Mouse (Mus musculus) kidney, embryonic 14.5 days (tissue): ENCODE data around the gene Tmprss6. TPM values are rescaled to one million over a fixed set of nuclear protein-coding genes. Genes with fewer than 3 reads are reported as not detected.

ENCODE experiments used
- ATAC-seq: fragments of 200-750 bp; cut with Nextera tagmentation; 2 replicates; pipeline ENCODE4 v1.8.0; 2017; ENCODE audit warnings: moderate number of reproducible peaks, mild to moderate bottlenecking, moderate TSS enrichment, moderate library complexity; ENCODE audit not compliant: low FRiP score, low TSS enrichment
- H3K27ac ChIP-seq: fragments of 300-500 bp; sonication (generic); 2 replicates; pipeline ENCODE4 v1.5.1; 2014; ENCODE audit warnings: low read depth, mild to moderate bottlenecking, low read length, moderate library complexity, mixed read lengths
- H3K27me3 ChIP-seq: fragments of 300-500 bp; sonication (generic); 2 replicates; pipeline ENCODE4 v1.6.1; 2014; ENCODE audit warnings: mild to moderate bottlenecking, low read length; ENCODE audit not compliant: control insufficient read depth, insufficient read depth
- H3K36me3 ChIP-seq: fragments of 300-500 bp; sonication (generic); 2 replicates; pipeline ENCODE4 v1.6.1; 2014; ENCODE audit warnings: low read length, mixed read lengths; ENCODE audit not compliant: control insufficient read depth, insufficient read depth
- H3K4me1 ChIP-seq: fragments of 300-500 bp; sonication (generic); 2 replicates; pipeline ENCODE4 v1.6.1; 2014; ENCODE audit warnings: low read length, mixed read lengths; ENCODE audit not compliant: control insufficient read depth, insufficient read depth
- H3K4me2 ChIP-seq: fragments of 300-500 bp; sonication (generic); replicated peaks from 2 replicates; pipeline ENCODE4 v1.6.1; 2014; ENCODE audit warnings: low read depth, mild to moderate bottlenecking, low read length
- H3K4me3 ChIP-seq: fragments of 300-500 bp; sonication (generic); 2 replicates; pipeline ENCODE4 v1.5.1; 2014; ENCODE audit warnings: mild to moderate bottlenecking, low read length
- H3K9ac ChIP-seq: fragments of 300-500 bp; sonication (generic); 2 replicates; pipeline ENCODE4 v1.6.1; 2014; ENCODE audit warnings: low read depth, mild to moderate bottlenecking, low read length, moderate library complexity
- H3K9me3 ChIP-seq: fragments of 300-500 bp; sonication (generic); 2 replicates; pipeline ENCODE4 v1.6.1; 2016; ENCODE audit warnings: low read length; ENCODE audit not compliant: control insufficient read depth
- WGBS: fragments of 180-500 bp; shearing (Covaris S2); extraction: QIAGEN DNeasy Blood & Tissue Kit; methylation state at CpG from one replicate; pipeline ENCODE4 v1.1.7; 2014; 5-methylcytosine and 5-hydroxymethylcytosine counted together
- polyA plus RNA-seq: library from polyadenylated mRNA; unstranded; fragments of >200 nt; fragmentation: Nextera tagmentation; extraction: Ambion mirVana; gene quantifications from 2 replicates; pipeline ENCODE4 v1.2.1, GENCODE M21; 2014

Tmprss6 gene
- polyA plus RNA-seq, 1 experiment from 2014 or later: 0.34 TPM

DNA sequence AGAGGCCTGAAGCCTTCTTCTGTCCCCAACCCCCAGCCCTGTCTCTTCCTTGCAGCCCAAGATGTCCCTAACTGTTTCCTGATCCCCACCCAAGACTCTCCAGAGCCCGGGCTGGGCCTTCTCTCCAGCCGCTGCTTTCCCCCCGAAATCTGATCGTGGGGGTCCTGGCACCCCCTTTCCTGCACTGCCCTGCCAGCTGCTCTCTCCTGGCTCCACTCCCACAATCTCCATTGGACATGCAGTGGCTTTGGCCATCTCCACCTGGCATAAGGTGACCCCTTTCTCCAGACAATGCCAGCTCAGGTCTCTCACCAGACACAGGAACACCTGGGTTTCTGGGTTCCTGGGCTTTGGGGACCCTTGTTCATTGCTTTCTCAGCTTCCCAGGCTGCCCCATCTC lies 9.6 kb upstream of the Tmprss6 start:
- WGBS: 88% methylated on average over 4 of the region's 4 CpGs
- Histone ChIP-seq H3K36me3 (no peaks in the 10 kb centered on the region), H3K27me3 (no peaks in the 10 kb centered on the region), H3K4me2 (no peak overlapping the region), H3K9me3 (no peaks in the 10 kb centered on the region), H3K27ac (no peak overlapping the region), H3K9ac (no peak overlapping the region), H3K4me3 (no peak overlapping the region), H3K4me1 (no peaks in the 10 kb centered on the region)
- ATAC-seq: no peak

DNA sequence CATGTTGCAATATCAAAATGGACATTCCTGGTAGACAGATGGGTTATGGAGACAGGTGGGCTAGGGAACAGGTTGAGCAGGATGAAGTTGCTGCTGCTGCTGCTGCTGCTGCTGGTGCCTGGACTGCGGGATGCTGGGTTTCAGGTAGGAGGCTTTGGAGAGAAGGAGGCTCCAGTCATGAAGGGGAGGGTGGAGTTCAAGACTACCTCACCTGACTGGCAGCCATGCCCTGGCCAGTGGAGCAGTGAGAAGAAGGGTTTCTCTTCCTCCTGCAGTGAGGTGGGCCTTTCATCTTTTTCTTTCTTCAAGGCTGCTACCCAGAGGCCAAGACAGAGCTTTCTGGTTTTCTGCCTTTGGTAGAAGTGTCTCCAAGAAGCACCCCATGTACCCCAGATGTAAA lies 8.4 kb upstream of the Tmprss6 start:
- no peaks in the 10 kb centered on the region for H3K27me3 ChIP-seq
- WGBS: 71% methylated on average over 1 of the region's 1 CpGs
- H3K9ac ChIP-seq: no peak overlapping the region
- H3K4me1 ChIP-seq: peaks cover 1% of the 10 kb centered on the region; the same call in 1 of the 2 replicates
- H3K4me3 ChIP-seq: no peak overlapping the region
- H3K27ac ChIP-seq: no peak overlapping the region
- ATAC-seq: no peak
- no peaks in the 10 kb centered on the region for H3K9me3 ChIP-seq
- H3K4me2 ChIP-seq: no peak overlapping the region
- no peaks in the 10 kb centered on the region for H3K36me3 ChIP-seq

DNA sequence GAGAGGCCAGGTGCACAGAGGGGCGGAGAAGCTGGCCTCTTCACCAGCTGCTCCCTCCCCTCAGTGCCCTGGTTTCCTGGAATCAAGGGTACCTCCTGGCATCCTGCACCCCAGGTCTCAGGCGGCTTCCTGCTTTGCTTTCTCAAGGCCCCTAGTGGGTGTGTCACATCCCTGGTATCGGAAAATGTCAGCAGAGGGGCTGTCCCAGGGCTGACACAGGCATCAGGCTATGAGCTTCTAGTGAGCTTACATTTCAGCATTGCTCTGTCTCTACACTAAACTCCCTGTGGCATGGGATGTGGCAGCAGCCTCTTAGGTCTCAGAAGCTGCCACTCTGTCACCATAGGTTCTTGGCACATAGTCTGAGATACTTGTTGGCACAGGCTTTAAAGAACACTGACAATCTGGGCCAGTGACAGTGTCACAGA lies 7.2 kb upstream of the Tmprss6 start:
- WGBS: 66% methylated on average over 3 of the region's 3 CpGs

DNA sequence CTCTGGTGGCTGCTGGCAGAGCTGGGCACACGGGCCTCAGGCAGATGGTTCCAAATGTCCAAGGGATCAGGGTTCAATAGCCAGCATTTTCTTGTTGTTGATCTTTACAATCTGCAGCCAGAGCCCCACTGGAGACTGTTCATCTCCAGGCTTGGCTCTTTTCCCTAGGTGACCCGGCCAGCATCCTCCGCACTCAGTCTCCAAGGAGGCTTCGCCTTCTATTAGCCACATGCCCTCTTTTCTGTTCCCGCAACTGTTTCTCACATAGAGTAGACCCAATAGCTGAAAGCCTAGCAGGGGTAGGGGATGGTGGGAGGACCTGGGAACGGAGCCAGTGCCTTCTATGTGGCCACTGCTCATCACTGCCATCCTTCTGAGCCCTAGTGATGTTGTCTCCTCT lies 5.0 kb upstream of the Tmprss6 start:
- Histone ChIP-seq H3K27ac (no peak overlapping the region), H3K4me2 (no peak overlapping the region), H3K9ac (no peak overlapping the region), H3K4me3 (no peak overlapping the region), H3K4me1 (peaks cover 7% of the 10 kb centered on the region; the same call in 1 of the 2 replicates), H3K36me3 (no peaks in the 10 kb centered on the region), H3K27me3 (no peaks in the 10 kb centered on the region), H3K9me3 (no peaks in the 10 kb centered on the region)
- no peak for ATAC-seq
- 90% methylated on average over 6 of the region's 6 CpGs for WGBS

More for the DNA sequence above, 7.2 kb upstream of the Tmprss6 start:
- H3K9me3 ChIP-seq: no peaks in the 10 kb centered on the region
- no peak overlapping the region for H3K27ac ChIP-seq
- ATAC-seq: no peak
- H3K27me3 ChIP-seq: no peaks in the 10 kb centered on the region
- no peak overlapping the region for H3K9ac ChIP-seq
- no peaks in the 10 kb centered on the region for H3K36me3 ChIP-seq
- H3K4me3 ChIP-seq: no peak overlapping the region
- H3K4me1 ChIP-seq: peaks cover 7% of the 10 kb centered on the region; the same call in 1 of the 2 replicates
- no peak overlapping the region for H3K4me2 ChIP-seq

DNA sequence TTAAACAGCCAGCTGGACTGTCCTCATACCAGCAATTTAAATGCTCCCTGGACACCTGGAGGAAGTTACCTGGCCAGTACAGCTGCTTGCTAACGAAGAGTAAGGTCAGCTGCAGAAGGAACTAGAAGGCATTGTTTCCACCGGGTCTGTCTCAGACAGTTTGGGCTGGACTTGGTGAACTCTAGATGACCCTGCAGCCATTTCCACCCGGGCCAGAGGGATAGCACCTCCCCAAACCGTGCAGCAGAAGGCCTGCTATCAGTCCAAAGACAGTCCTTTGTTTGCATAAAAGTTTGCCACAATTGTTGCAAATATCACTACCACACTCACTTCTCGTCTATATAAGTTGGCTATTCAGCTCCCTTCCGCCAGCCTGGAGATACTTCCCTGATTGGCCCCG lies 3.5 kb upstream of the Tmprss6 start:
- no peak for ATAC-seq
- Histone ChIP-seq H3K4me1 (peaks cover 7% of the 10 kb centered on the region; the same call in 1 of the 2 replicates), H3K9ac (no peak overlapping the region), H3K36me3 (no peaks in the 10 kb centered on the region), H3K4me2 (no peak overlapping the region), H3K4me3 (no peak overlapping the region), H3K9me3 (no peaks in the 10 kb centered on the region), H3K27ac (no peak overlapping the region), H3K27me3 (no peaks in the 10 kb centered on the region)
- 37% methylated on average over 7 of the region's 7 CpGs for WGBS

DNA sequence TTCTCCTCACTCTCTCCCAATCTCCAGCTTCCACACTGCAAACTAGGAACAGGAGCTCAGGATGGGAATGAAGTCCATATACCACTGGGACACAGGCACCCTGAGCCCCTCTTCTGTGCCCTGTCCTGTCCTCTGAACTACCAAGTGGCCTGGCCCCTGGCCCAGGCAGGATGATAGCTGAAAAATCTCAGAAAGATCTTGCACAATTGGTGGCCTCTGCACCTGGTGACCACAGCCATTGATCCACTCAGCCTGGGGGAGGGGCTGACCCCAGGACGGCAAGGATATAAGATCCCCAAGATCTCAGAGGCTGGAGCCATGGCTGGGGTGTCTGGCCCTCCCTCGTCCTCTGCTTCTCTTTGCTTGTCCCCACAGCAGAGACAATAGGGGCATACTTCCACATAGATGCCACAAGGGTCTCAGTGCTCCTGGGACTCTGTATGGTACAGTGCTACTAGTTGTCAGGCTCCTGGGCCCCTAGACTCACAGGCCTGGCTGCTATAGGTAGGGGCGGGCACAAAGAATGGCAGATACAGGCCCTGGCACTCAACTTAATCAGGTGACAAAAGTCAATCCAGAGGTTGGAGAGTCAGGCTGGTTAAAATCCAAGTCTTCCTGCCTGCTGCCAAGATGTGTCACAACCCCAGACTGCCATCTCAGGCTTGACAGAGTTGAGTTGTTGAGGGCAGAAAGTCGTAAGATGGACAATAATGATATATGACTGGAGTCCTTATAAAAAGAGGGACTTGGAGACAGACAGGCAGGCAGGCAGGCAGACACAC lies 2.3 kb upstream of the Tmprss6 start:
- ATAC-seq: no peak
- Histone ChIP-seq H3K4me3 (no peak overlapping the region), H3K4me2 (no peak overlapping the region), H3K4me1 (peaks cover 7% of the 10 kb centered on the region; the same call in 1 of the 2 replicates), H3K27me3 (no peaks in the 10 kb centered on the region), H3K9ac (no peak overlapping the region), H3K36me3 (no peaks in the 10 kb centered on the region), H3K27ac (no peak overlapping the region), H3K9me3 (no peaks in the 10 kb centered on the region)
- WGBS: 60% methylated on average over 4 of the region's 4 CpGs

DNA sequence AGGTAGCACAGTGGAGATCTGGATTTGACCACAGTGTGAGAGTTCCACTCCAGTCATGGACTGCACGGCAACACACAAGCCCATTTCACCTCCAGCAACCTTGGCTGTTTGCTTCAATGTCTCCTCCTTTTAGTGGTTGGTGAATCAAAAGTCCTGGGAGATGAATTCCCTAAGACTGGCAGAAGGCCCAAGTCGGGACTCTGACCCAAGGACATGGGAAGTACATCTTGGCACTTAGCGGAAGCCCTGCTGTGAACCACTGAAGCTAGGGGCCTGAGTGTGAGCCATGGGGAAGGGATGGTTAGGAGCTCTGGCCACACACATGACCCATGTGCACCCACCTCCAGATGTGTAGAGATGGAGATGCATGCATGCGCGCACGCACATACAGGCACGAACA lies 864 bp downstream of the Tmprss6 start:
- WGBS: 91% methylated on average over 7 of the region's 7 CpGs
- Histone ChIP-seq H3K27me3 (no peaks in the 10 kb centered on the region), H3K36me3 (no peaks in the 10 kb centered on the region), H3K4me2 (no peak overlapping the region), H3K4me3 (no peak overlapping the region), H3K4me1 (peaks cover 7% of the 10 kb centered on the region; the same call in 1 of the 2 replicates), H3K9ac (no peak overlapping the region), H3K27ac (no peak overlapping the region), H3K9me3 (no peaks in the 10 kb centered on the region)
- no peak for ATAC-seq

DNA sequence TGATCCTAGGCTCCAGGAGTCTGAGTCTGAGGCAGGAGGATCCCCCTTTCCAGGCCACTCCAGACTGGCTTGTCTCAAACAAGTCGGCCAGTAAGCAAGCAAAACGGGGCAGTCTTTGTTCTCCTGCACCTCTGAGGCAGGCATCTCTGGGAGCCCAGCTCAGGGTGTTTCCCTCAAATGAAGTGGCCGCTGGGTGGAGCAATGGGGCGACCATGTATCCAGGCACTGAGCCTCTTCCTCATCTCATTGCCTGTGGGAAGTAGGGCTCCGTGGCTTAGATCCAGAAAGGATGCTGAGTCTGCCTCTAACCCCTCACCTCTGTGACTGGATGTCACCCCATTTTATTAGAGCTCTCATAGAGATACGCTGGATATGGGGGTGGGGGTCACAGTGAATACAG lies 1.6 kb downstream of the Tmprss6 start:
- no peak for ATAC-seq
- H3K36me3 ChIP-seq: no peaks in the 10 kb centered on the region
- H3K27ac ChIP-seq: no peak overlapping the region
- H3K4me3 ChIP-seq: no peak overlapping the region
- H3K4me2 ChIP-seq: no peak overlapping the region
- no peaks in the 10 kb centered on the region for H3K27me3 ChIP-seq
- 30% methylated on average over 6 of the region's 6 CpGs for WGBS
- H3K9ac ChIP-seq: no peak overlapping the region
- peaks cover 5% of the 10 kb centered on the region; the same call in 1 of the 2 replicates for H3K4me1 ChIP-seq
- H3K9me3 ChIP-seq: no peaks in the 10 kb centered on the region

DNA sequence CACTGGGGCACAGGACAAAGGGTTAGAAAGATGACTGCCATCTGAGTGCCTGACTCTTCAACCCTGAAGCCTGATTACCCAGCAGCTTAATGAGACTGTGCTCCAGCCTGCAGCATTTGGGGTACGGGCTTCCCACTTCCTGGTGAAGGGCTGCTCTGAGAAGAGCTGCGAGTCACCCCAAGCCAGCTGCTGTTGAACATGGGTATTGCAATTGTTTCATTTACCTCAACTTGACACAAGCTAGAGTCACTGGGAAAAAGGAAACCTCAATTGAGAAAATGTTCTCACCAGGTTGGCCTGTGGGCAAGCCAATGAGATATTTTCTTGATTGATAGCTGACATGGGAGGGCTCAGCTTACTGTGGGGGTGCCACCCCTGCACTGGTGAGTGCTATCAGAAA lies 5.5 kb downstream of the Tmprss6 start:
- ATAC-seq: no peak
- Histone ChIP-seq H3K27me3 (no peaks in the 10 kb centered on the region), H3K36me3 (no peaks in the 10 kb centered on the region), H3K9ac (no peak overlapping the region), H3K4me2 (no peak overlapping the region), H3K4me1 (no peaks in the 10 kb centered on the region), H3K4me3 (no peak overlapping the region), H3K9me3 (no peaks in the 10 kb centered on the region), H3K27ac (no peak overlapping the region)
- WGBS: 81% methylated on average over 2 of the region's 2 CpGs
